Mouse (Mus musculus) layer of hippocampus, adult 8-10 months (tissue): Measurements from ENCODE around the gene Snx7. TPM values are rescaled to one million over a fixed set of nuclear protein-coding genes. Genes with fewer than 3 reads are reported as not detected.

Experiments
- DNase-seq, 2 experiments: peaks; one replicate each; pipeline ENCODE4 v3.0.0; 2022; ENCODE audit warnings: low spot score in 2 of 2
- microRNA-seq, 2 experiments: library from miRNA; unstranded; fragments of <30 nt; microRNA quantifications; one replicate each; pipeline ENCODE4 v1.2.0; 2022
- total RNA-seq, 4 experiments: library from RNA; stranded (reverse); gene quantifications; 2 replicates each; pipeline ENCODE4 v1.2.4; 2022

The Snx7 gene
- total RNA-seq, 4 experiments from 2014 or later = 13.5 to 19.7 (median 17.3) TPM

- DNase-seq = no peak
Measured at GRCm38 (mm10) chr3:117817635-117818034, 51.1 kb downstream of the Snx7 start.

GRCm38 (mm10) chr3:117814218-117814617 lies 54.5 kb downstream of the Snx7 start:
- DNase-seq = no peak

- no peak for DNase-seq
Measured at GRCm38 (mm10) chr3:117812135-117812534, 56.6 kb downstream of the Snx7 start.

- DNase-seq = no peak
Measured at GRCm38 (mm10) chr3:117805782-117806181, 63.0 kb downstream of the Snx7 start.

GRCm38 (mm10) chr3:117794501-117794900 lies 74.2 kb downstream of the Snx7 start:
- no peak for DNase-seq

- DNase-seq = no peak
Measured at GRCm38 (mm10) chr3:117791951-117792350, 76.8 kb downstream of the Snx7 start.

- DNase-seq = no peak
Measured at GRCm38 (mm10) chr3:117791273-117791672, 77.5 kb downstream of the Snx7 start.

- DNase-seq = peak; percentile 27 to 64
Measured at GRCm38 (mm10) chr3:117788800-117789693, 79.7 kb downstream of the Snx7 start.

- DNase-seq = no peak
Measured at GRCm38 (mm10) chr3:117787247-117787646, 81.5 kb downstream of the Snx7 start.

GRCm38 (mm10) chr3:117752151-117752757 lies 116.5 kb downstream of the Snx7 start:
- no peak for DNase-seq

GRCm38 (mm10) chr3:117751665-117752064 lies 117.1 kb downstream of the Snx7 start:
- no peak for DNase-seq

- DNase-seq = no peak
Measured at GRCm38 (mm10) chr3:117749256-117749655, 119.5 kb downstream of the Snx7 start.

- DNase-seq = no peak
Measured at GRCm38 (mm10) chr3:117739760-117740159, 129.0 kb downstream of the Snx7 start.

- no peak for DNase-seq
Measured at GRCm38 (mm10) chr3:117732661-117733060, 136.1 kb downstream of the Snx7 start.

Small RNA genes within 50 kb of the gene (microRNA-seq; reads per million reads assigned to microRNA genes)
- 0 reads per million in 2 experiments for gene Gm24811
